Mouse (Mus musculus): ENCODE results near the gene Gpc1.
A peak's percentile ranks its signal among the peaks of the same experiment; 100 is the strongest.

The Gpc1 gene

DNA sequence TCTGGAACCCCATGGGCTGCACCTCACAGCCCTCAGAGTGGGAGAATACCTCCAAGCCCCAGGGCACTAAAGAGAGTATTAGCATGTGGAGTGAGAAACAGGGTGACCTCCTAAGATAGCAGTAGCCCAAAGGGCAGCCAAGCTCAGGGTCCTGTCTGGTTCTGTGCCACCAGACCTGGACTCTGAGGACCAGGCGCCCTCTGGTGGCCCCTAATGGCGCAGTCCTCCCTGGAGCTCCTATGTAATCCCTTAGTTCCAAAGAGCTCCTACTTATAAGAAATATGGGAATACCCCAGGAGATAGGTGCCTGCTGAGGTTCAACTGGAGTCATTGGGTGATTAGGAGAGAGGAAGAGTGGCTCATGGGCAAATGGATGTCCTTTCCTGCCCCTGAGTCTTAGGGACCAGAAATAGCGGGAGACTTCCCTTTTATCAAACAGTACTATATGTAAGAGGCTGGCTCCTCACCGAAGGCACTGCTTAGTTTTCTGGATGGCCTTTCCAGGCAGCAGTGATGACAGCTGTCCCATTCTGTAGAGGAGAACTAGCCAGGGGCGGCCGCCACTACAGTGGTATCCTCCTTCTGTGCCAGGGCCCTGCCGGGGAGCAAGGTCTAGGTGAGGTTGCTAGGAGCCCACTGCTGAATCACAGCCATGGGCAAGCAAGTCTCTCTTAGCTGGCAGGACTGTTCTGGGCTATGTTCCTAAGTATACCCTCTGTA, 2.7 kb downstream of the Gpc1 start:
- DNase-seq (ENCODE audit: low spot score): peak; percentile 92

DNA sequence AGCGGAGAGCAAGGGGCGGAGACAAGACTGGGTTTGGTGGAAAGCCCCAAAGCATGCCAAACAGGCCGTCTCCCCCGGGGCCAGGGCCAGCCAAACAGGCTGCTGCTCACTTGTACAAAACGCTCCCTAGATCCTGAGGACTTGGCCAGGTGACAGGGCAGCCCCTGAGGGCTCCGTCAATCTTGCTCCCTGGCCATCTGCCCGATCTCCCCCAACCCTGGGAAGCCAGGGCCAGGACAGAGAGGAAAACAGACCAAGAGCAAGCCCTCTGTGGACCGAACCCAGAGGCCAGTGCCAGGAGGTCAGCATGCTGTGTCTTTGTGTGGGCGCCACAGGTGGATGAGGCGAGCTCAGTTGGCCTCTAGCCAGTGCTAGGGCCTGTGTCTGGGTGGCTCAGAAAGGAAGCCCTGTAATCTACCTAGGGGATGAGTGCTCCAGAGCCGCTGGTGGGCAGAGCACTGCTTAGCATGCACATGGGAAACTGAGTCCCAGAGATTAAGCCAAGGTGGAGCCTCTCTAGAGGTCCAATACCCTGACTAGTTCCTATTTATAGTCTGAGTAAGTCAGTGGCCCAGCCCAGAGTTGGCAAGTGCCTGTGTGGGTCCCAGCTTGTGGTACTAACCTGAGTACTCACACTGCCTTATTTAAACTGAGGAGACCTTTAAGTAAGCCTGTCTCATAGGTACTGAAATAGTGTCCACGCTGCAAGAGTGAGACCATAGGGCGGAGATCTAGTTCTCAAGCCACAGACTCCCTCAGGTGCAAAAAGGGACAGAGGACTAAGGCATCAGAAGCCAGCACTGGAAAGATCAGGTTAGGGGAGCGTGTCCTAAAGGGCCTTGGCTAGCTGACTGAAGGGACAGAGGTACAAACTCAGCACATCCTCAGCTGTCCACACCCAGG, 6.7 kb downstream of the Gpc1 start:
- peak; percentile 75 for DNase-seq (ENCODE audit: low spot score)

DNA sequence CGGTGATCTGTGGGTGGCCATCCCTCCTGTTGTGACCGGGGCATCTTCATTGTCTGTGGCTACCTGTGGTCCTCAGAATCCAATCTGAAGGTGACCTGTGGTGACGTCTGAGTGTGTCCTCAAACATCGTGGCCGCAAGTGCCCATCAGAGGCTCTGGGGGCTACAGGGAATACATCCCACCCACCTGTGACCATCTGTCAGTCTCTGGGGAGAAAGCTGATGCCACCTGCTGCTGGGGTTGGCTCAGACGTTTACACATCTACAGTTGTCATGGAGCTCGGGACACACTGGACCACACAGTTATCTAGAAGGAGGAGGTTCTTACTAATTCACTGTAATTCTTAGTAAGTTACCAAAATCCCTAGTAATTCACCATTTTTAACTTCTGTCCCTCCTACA, 7.8 kb downstream of the Gpc1 start:
- DNase-seq (ENCODE audit: low spot score): no peak

- DNase-seq (ENCODE audit: low spot score): peak; percentile 72
These were observed 8.9 kb downstream of the Gpc1 start for GRCm38 (mm10) chr1:92840231-92840890.

- DNase-seq (ENCODE audit: low spot score): no peak
These were observed 10.0 kb downstream of the Gpc1 start for GRCm38 (mm10) chr1:92841427-92841826.

DNA sequence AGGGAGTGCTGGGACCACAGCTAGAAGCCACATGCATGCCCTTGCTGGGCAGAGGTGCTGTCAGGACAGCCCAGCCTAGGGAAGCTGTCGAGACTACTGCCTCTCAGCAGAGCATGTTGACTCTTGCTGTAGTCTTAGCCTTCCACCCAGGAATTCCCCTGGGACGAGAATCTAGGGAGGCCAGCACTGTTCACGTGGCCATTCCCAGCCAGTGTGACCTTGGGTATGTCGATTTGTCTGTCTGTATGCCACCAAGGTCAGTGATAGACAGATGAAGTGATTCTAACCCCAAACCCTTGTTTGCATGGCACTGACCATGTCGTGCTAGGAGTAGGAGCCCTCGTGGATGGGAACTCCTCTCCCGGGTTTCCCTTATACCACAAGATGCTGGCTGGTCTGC, 14.4 kb downstream of the Gpc1 start:
- no peak for DNase-seq (ENCODE audit: low spot score)

- DNase-seq (ENCODE audit: low spot score): no peak
These were observed 16.7 kb downstream of the Gpc1 start for GRCm38 (mm10) chr1:92847873-92848839.

- no peak for DNase-seq (ENCODE audit: low spot score)
These were observed 18.0 kb downstream of the Gpc1 start for GRCm38 (mm10) chr1:92849491-92849890.

DNA sequence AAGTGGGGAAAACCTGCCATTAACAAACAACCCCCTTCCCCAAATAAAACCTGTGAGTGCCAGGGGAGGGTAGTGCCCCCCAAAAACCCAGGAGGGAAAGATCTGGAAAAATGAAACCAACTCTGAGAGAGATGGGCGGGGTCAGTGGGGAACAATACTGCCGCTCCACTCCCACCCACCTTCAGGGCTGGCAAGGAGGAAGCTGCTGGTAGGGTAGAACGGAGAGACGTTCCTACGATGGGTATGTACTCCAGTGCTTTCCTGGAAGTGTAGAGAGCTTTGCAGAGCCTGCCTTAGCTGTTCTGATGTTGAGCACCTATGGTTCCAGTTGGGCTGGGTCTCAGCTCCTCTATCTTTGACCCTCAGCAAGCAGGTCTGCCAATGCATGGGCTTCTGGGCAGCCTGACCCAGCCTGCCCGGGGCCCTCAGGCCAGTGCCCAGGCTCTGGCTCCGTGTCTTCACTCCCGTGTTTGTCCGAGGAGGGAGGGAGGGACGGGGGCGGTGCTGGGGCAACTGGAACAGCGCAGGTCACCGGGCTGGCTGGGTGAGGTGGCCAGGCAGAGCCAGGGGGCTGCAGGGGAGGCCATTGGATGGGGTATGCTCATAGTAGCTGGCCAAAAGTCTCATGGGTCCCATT, 18.6 kb downstream of the Gpc1 start:
- no peak for DNase-seq (ENCODE audit: low spot score)

DNA sequence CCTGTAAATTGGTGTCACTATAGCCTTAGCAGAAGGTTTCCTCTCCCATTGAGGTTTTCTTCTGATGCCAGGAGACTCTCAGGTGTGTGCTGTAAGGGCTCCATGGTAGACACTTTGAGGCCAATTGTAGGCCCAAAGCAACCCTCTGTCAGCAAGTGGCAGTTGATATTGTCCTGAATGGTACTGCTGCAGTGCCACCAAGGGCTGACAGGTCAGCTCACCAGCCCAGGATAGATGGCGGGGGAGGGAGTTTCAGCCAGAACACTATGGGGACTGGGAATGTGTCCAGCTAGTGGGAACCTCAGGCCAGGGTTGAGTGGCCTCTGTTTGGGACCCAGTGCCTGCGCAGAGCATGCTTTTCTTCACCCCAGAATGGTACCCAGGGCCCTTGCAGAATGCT, 21.0 kb downstream of the Gpc1 start:
- DNase-seq (ENCODE audit: low spot score): no peak

DNA sequence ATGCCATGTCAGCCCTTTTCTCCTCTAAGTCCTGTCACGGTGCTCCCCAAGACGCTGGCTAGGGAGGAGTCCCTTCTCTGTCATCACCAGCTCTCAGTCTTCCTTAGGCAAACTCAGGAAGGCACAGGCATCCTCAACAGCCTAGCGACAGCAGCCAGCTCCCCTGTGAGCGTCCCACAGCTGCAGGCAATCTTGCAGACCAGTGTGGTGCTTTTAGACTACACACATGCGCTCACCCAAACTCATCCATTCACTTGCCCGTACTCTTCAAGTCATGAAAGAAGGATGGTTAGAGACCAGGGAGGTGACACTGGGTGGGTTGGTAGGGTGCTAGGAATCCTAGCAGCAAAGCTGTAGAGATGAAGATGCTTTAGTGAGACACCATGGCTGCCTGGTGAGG, 30.1 kb downstream of the Gpc1 start:
- DNase-seq (ENCODE audit: low spot score): no peak

DNA sequence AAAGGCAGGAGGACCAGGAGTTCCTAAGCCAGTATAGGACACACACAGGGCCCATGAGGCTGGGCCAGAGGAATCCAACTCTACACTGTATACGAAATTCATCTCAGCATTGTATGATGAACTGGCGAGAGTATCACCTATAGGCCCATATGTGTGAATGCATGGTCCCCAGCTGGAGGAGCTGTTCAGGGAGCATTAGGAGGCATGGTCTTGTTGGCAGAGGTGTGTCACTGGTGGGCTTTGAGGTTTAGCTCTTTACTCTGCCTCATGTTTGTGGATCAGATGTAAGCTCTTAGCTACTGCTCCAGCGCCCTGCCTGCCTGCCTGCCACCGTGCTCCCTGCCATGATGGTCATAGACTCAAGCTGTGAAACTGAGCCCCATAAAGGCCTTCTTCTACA, 31.8 kb downstream of the Gpc1 start:
- DNase-seq (ENCODE audit: low spot score): no peak

- DNase-seq (ENCODE audit: low spot score): no peak
These were observed 34.7 kb downstream of the Gpc1 start for GRCm38 (mm10) chr1:92866170-92866569.

GRCm38 (mm10) chr1:92869985-92870384, 38.5 kb downstream of the Gpc1 start:
- DNase-seq (ENCODE audit: low spot score): no peak

DNA sequence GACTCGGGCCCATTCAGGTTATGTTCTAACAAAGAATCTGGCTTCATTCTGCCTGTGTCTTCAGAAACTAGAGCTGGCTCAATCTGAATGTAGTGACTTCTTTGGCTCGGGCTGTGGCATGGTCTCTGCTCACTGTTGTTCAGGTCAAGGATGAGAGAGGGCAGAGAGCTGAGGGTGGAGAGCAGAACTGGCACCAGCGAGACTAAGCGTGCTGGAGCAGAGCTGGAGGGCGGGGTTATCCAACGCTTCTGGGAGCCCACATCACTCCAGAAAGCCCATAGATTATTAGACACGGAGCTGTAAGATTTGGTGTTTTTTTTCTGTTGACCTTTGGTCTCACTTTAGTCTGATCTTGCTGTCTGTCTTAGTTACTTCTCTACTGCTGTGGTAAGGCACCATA, 41.2 kb downstream of the Gpc1 start:
- no peak for DNase-seq (ENCODE audit: low spot score)

DNA sequence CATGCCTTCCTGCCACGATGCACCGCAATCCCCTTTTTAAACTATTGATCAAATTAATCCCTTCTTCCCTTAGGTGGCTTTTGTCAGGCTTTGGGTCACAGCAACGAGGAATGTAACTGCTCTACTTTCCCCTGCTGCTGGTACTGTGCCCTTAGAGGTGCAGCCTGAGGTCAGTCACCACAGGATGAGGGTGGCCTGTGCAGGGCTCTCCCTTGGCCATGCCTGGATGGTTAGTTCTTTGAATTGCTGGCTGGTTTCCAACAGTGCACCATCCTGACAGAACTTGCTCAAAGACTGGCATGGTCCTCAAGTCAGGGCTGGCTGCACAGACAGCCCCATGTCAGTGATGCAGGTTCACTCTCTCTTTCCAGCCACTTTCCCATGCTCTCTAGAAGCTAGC, 42.6 kb downstream of the Gpc1 start:
- DNase-seq (ENCODE audit: low spot score): no peak

DNA sequence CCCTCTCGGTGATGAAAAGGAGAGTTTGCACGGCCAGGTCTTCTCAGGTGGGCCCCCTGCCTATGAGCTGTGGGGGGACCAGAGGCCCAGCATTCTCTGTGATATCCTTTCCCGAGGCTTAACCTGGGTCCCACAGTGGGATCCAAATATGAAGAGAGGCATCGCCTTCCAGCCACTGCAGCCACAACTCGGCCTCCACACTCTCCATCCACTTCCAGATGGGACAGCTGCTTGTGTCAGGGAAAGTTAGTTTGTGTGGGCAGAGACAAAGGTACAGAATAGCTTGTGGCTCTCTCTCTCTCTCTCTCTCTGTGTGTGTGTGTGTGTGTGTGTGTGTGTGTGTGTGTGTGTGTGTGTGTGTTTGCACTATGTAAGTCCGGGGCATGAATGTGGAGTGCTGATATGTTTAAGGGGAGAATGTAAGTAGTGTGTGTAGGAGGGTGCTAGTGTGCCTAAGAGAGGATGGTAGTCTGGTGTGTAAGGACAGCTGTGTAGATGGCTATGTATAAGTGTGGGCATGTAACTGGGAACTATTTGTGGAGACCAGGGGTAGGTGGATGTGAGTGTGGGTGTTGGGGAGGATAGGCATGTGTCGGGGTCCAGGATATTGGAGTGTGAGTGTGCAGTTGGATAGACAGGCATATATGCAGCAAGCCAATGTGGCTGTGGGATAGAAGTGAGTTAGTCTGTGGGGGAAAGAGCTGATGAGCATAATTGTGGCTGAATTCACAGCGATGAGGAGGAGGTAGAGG, 44.1 kb downstream of the Gpc1 start:
- no peak for DNase-seq (ENCODE audit: low spot score)

GRCm38 (mm10) chr1:92877431-92877978, 46.1 kb downstream of the Gpc1 start:
- no peak for DNase-seq (ENCODE audit: low spot score)

DNA sequence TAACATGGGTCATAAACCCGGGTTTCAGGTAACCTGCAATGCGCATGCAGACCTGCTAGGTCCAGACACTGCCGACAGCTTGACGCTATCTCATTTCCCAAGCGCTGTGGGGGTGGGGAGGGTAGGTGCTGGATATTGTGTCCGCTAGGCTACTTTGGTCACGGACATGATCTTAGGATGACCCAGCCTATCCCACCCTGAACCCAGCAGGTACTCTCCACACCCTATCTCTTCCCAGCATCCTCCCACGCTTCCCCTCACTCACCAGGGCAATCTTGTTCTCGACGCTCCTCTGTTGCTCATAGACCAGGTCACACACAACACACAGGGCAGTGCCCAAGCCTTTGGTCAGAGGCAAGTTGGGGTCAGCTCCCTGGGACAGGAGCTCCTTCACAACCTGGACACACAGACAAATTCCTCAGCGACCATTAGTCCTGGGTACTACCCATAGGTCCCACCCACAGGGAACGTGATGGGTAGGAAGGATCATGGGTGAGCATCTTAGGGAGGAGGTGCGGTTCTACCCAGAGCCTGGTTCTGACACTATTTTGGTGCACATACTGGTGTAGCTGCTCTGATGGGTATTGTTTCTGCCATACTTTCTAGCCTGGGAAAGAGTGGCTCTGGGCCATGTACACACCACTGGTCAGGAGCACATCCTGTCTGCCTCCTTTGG, 46.8 kb downstream of the Gpc1 start:
- no peak for DNase-seq (ENCODE audit: low spot score)

GRCm38 (mm10) chr1:92879266-92879665, 47.8 kb downstream of the Gpc1 start:
- DNase-seq (ENCODE audit: low spot score): no peak

All from testis, postnatal 10 days (tissue).